Mouse (Mus musculus) small intestine, adult 2 months (tissue): Measurements from ENCODE around the gene Zfp318.
A peak's percentile ranks its signal among the peaks of the same experiment; 100 is the strongest.

Experiments used
- CTCF ChIP-seq: fragments of 200-500 bp; IDR thresholded peaks from 2 replicates; pipeline ENCODE4 v1.5.1; 2012; ENCODE audit warnings: low read depth, mild to moderate bottlenecking, control low read depth, inconsistent platforms, low read length, moderate library complexity, mixed read lengths; ENCODE audit not compliant: insufficient replicate concordance, insufficient read length; ENCODE audit errors: extremely low read depth
- POLR2A ChIP-seq: fragments of 200-500 bp; IDR thresholded peaks from 2 replicates; pipeline ENCODE4 v1.6.1; 2012; ENCODE audit warnings: low read depth, mild to moderate bottlenecking, control low read depth, inconsistent platforms, low read length, moderate library complexity

GRCm38 (mm10) chr17:46436672-46437366 is 53.3 kb downstream of the Zfp318 start:
- TF ChIP-seq POLR2A = no peak
- TF ChIP-seq CTCF = peak; percentile 36; the same call in 1 of the 2 replicates
